Mouse (Mus musculus) retina, postnatal 7 days (tissue): ENCODE measurements at regions not wholly inside any gene's neighbourhood (a gene's known extent, or its start where the extent isn't known, plus 50 kb on each side); places are given as distances from the start of the nearest gene placed in this dataset.

Experiments used
- DNase-seq: peaks from one replicate; pipeline ENCODE4 v3.0.0-alpha.2; 2012; ENCODE audit warnings: low read depth, low spot score

GRCm38 (mm10) chr16:27138384-27138783 is 146.9 kb upstream of the Gmnc start:
- DNase-seq: no peak

GRCm38 (mm10) chr16:27138987-27139386 is 147.5 kb upstream of the Gmnc start:
- DNase-seq: peak; percentile 21

DNA sequence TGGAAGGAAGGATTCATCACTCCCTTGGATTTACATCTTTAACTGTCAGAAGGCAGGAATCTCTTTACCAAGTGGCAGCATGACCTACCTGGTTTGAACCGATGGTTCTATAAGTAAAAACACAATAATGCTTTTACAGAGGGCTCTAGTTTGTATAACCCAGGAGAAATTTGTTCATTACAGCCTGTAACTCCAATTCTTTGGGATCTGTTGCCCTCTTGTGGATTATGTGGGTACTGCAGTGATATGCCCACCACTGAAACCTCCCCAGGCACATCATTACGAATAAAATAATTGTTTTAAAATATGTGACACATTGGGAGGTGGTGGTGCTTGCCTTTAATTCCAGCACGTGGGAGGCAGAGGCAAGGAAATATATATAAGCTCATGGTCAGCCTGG is 148.6 kb upstream of the Gmnc start:
- DNase-seq: peak; percentile 25

DNA sequence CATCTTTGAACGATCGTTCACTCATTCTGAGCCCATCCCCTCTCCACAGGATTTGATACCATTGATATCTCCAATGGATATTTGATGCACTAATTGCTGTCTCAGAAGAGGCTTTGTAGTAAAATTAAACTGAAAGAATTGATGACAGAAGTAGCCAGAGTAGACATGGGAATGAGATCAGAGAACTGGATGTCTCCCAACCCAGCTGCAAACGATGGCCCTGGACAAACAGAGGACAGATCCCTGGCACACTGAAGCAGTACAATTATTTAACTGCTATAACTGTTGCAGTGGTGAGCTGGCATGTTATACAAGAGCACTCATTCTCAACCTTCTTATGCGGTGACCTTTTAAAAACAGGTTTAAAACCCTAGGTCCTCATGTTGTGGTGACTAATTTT is 151.5 kb upstream of the Ostn start:
- DNase-seq: no peak

DNA sequence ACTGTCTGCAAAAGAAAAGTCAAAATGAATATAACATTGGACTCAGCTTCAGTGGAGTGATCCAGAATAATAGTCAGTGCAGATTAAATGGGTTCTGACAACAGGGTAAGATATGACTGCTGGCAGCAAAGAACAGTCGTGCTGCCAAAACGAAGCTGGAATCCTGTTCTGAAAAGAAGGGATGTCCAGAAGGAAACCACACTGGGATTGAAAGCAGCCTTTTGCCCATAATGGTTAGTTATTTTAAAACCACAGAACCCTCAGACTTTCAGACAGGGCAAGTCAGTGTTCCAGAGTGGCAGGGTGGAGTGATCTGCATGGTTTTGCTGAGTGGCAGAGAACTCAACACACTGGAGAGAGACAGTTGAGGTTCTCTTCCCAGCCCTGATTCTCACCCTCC is 111.6 kb upstream of the Ostn start:
- DNase-seq: no peak
